Mouse (Mus musculus) adrenal gland, postnatal 0 days (tissue): ENCODE data around the gene Hhat. TPM values are rescaled to one million over a fixed set of nuclear protein-coding genes. Genes with fewer than 3 reads are reported as not detected.

Experiments
- polyA plus RNA-seq: library from polyadenylated mRNA; unstranded; fragments of >200 nt; fragmentation: Nextera tagmentation; extraction: Ambion mirVana; gene quantifications from 2 replicates; pipeline ENCODE4 v1.2.1, GENCODE M21; 2015

The Hhat gene
- polyA plus RNA-seq = 9.5 and 11.6 TPM in 2 replicates

GRCm38 (mm10) chr1:192770495-192771331, at the start of gene Hhat:
Gene Hhat (minus strand): TSS chr1:192771223.

Other genes starting within 250 kb of the Hhat start
- 13.3 and 22.3 TPM in 2 replicates for gene Sertad4, start 84.5 kb upstream of the Hhat start, polyA plus RNA-seq